Mouse (Mus musculus) CD4-positive, CD25-positive, alpha-beta regulatory T cell, adult 2 months (primary cell): ENCODE measurements around the gene Notch1.

Source experiments
- DNase-seq: peaks from one replicate; pipeline ENCODE4 v3.0.0-alpha.2; 2012; ENCODE audit warnings: low read depth, low spot score

Notch1 gene

GRCm38 (mm10) chr2:26408515-26409356 lies 107.7 kb downstream of the Notch1 start, which contains the start of gene Inpp5e:
TSS of gene Inpp5e (minus strand) at chr2:26409203.
- peak; percentile 95 for DNase-seq
